Mouse (Mus musculus): ENCODE results near the gene Cln3. TPM values are rescaled to one million over a fixed set of nuclear protein-coding genes. Genes with fewer than 3 reads are reported as not detected.
A peak's percentile ranks its signal among the peaks of the same experiment; 100 is the strongest.

The Cln3 gene
- total RNA-seq, 2 experiments from 2014 or later = 12.7 to 14.4 TPM

GRCm38 (mm10) chr7:126595890-126596289, 10.3 kb upstream of the Cln3 start:
- no peak for DNase-seq (ENCODE audit: low spot score)

GRCm38 (mm10) chr7:126594862-126595561, 9.4 kb upstream of the Cln3 start, which contains the start of gene Il27:
Il27 (minus strand) TSS chr7:126594941.
- DNase-seq (ENCODE audit: low spot score) = no peak

- peak; percentile 50 for DNase-seq (ENCODE audit: low spot score)
These were observed 2.2 kb upstream of the Cln3 start for GRCm38 (mm10) chr7:126587779-126588178.

GRCm38 (mm10) chr7:126586839-126587238, 1.2 kb upstream of the Cln3 start:
- DNase-seq (ENCODE audit: low spot score) = peak; percentile 61

- DNase-seq (ENCODE audit: low spot score) = no peak
These were observed 1.1 kb downstream of the Cln3 start, which contains the start of gene Apobr for GRCm38 (mm10) chr7:126584506-126584977. Apobr (plus strand) TSS chr7:126584942.

- DNase-seq (ENCODE audit: low spot score) = no peak
These were observed 1.9 kb downstream of the Cln3 start for GRCm38 (mm10) chr7:126583761-126584160.

GRCm38 (mm10) chr7:126583251-126583709, 2.3 kb downstream of the Cln3 start:
- peak; percentile 90 for DNase-seq (ENCODE audit: low spot score)

- DNase-seq (ENCODE audit: low spot score) = no peak
These were observed 2.9 kb downstream of the Cln3 start for GRCm38 (mm10) chr7:126582759-126583158.

GRCm38 (mm10) chr7:126581661-126582060, 4.0 kb downstream of the Cln3 start:
- no peak for DNase-seq (ENCODE audit: low spot score)

GRCm38 (mm10) chr7:126579172-126579571, 6.4 kb downstream of the Cln3 start:
- peak; percentile 19 for DNase-seq (ENCODE audit: low spot score)

- DNase-seq (ENCODE audit: low spot score) = peak; percentile 26
These were observed 8.7 kb downstream of the Cln3 start for GRCm38 (mm10) chr7:126576946-126577345.

- peak; percentile 90 for DNase-seq (ENCODE audit: low spot score)
These were observed 19.4 kb downstream of the Cln3 start, which contains the start of gene Eif3c for GRCm38 (mm10) chr7:126566094-126566765. Eif3c (minus strand) TSS chr7:126566411.

- DNase-seq (ENCODE audit: low spot score) = no peak
These were observed 19.9 kb downstream of the Cln3 start for GRCm38 (mm10) chr7:126565693-126566092.

GRCm38 (mm10) chr7:126556635-126557034, 29.0 kb downstream of the Cln3 start:
- no peak for DNase-seq (ENCODE audit: low spot score)

- DNase-seq (ENCODE audit: low spot score) = no peak
These were observed 30.8 kb downstream of the Cln3 start for GRCm38 (mm10) chr7:126554796-126555195.

GRCm38 (mm10) chr7:126545631-126546030, 40.0 kb downstream of the Cln3 start:
- DNase-seq (ENCODE audit: low spot score) = no peak

- no peak for DNase-seq (ENCODE audit: low spot score)
These were observed 44.0 kb downstream of the Cln3 start for GRCm38 (mm10) chr7:126541661-126542060.

- DNase-seq (ENCODE audit: low spot score) = no peak
These were observed 47.6 kb downstream of the Cln3 start for GRCm38 (mm10) chr7:126537820-126538585.

GRCm38 (mm10) chr7:126536466-126536865, 49.2 kb downstream of the Cln3 start:
- no peak for DNase-seq (ENCODE audit: low spot score)

- no peak for DNase-seq (ENCODE audit: low spot score)
These were observed 49.9 kb downstream of the Cln3 start for GRCm38 (mm10) chr7:126535766-126536165.

- no peak for DNase-seq (ENCODE audit: low spot score)
These were observed 52.2 kb downstream of the Cln3 start for GRCm38 (mm10) chr7:126533434-126533833.

GRCm38 (mm10) chr7:126528166-126528577, 57.4 kb downstream of the Cln3 start:
- peak; percentile 46 for DNase-seq (ENCODE audit: low spot score)
